ENCODE assay signal across 8 mouse cellular contexts in genomic region chr11:51635127-51635524, GRCm38 (mm10). TPM values are rescaled to one million over a fixed set of nuclear protein-coding genes. Genes with fewer than 3 reads are reported as not detected.
DNase-seq lines count a peak whose midpoint lies in the region; ATAC-seq and TF ChIP-seq lines count a peak whose summit lies in the region.

No protein-coding gene starts in this region.

- no peaks in the 10 kb centered on the region for H3K9me3 ChIP-seq in heart, embryonic 14.5 days (ENCODE audit: control insufficient read depth, low read length)
- H3K9me3 ChIP-seq in ES-E14 (ENCODE audit: control insufficient read depth, insufficient read depth, low read depth, low read length) = no peaks in the 10 kb centered on the region
- no peaks in the 10 kb centered on the region for H3K9me3 ChIP-seq in forebrain, embryonic 16.5 days (ENCODE audit: control insufficient read depth, low read length)
- H3K9me3 ChIP-seq in liver, postnatal 0 days (ENCODE audit: low read length) = no peaks in the 10 kb centered on the region

- H3K36me3 ChIP-seq in heart, embryonic 14.5 days (ENCODE audit: control insufficient read depth, insufficient read depth, low read length) = 0 out of 2 replicates have a peak, but pooled peaks cover 3% of the 10 kb centered on the region
- H3K36me3 ChIP-seq in ES-E14 (ENCODE audit: control insufficient read depth, insufficient read depth, low read length, poor library complexity, severe bottlenecking) = peaks cover 9% of the 10 kb centered on the region
- H3K36me3 ChIP-seq in forebrain, embryonic 16.5 days (ENCODE audit: control insufficient read depth, insufficient read depth) = 0 out of 2 replicates have a peak, but pooled peaks cover 2% of the 10 kb centered on the region
- peaks cover 8% of the 10 kb centered on the region; the same call in 1 of the 2 replicates for H3K36me3 ChIP-seq in liver, postnatal 0 days (replicated peaks; ENCODE audit: insufficient read depth, low read length)

- 8% methylated on average over 6 of the region's 6 CpGs for WGBS in heart, embryonic 14.5 days
- whole genome bisulfite sequencing in forebrain, embryonic 16.5 days = 15% methylated on average over 6 of the region's 6 CpGs
- WGBS in liver, postnatal 0 days (ENCODE audit: insufficient replicate concordance) = 8% methylated on average over 6 of the region's 6 CpGs

- no peaks in the 10 kb centered on the region for H3K27me3 ChIP-seq in heart, embryonic 14.5 days (ENCODE audit: control insufficient read depth, insufficient read depth, low read length)
- 0 out of 2 replicates have a peak, but pooled peaks cover 3% of the 10 kb centered on the region for H3K27me3 ChIP-seq in forebrain, embryonic 16.5 days (replicated peaks; ENCODE audit: control insufficient read depth, insufficient read depth, low read length)
- H3K27me3 ChIP-seq in liver, postnatal 0 days (ENCODE audit: insufficient read depth, low read length) = no peaks in the 10 kb centered on the region

- in situ Hi-C loops in ES-E14 (cut with MboI; ENCODE audit: low sequenced_read_pairs in 2 of 2, unreplicated experiment in 2 of 2) = no loop called here

- peaks cover 2 to 11% of the 10 kb centered on the region in 2 experiments; a peak in 3 of 4 replicates for H3K4me1 ChIP-seq in heart, embryonic 14.5 days (ENCODE audit: control insufficient read depth in 2 of 2, insufficient read depth in 2 of 2, low read length in 2 of 2)
- H3K4me1 ChIP-seq in ES-E14 (ENCODE audit: control insufficient read depth in 2 of 2, insufficient read depth in 2 of 2, low read length in 2 of 2, poor library complexity in 1 of 2) = peaks cover 5 to 17% of the 10 kb centered on the region in 2 experiments; a peak in 3 of 4 replicates
- peaks cover 25% of the 10 kb centered on the region for H3K4me1 ChIP-seq in forebrain, embryonic 16.5 days (replicated peaks; ENCODE audit: control insufficient read depth, insufficient read depth, low read length)
- peaks cover 16% of the 10 kb centered on the region for H3K4me1 ChIP-seq in liver, postnatal 0 days (ENCODE audit: insufficient read depth)

- H3K27ac ChIP-seq in heart, embryonic 14.5 days (replicated peaks in 1 of 2; ENCODE audit: control insufficient read depth in 1 of 2, insufficient read depth in 1 of 2, low read depth in 2 of 2, low read length in 2 of 2) = peak overlapping the region in 1 of 2 experiments; percentile 76; a peak in 2 of 4 replicates
- peak overlapping the region; percentile 87 for H3K27ac ChIP-seq in ES-E14 (ENCODE audit: insufficient read depth, low read depth, low read length, poor library complexity, severe bottlenecking)
- peak overlapping the region; percentile 83; the same call in 1 of the 2 replicates for H3K27ac ChIP-seq in forebrain, embryonic 16.5 days (ENCODE audit: low read length)
- H3K27ac ChIP-seq in liver, postnatal 0 days (ENCODE audit: low read depth) = peak overlapping the region; percentile 96

- TF ChIP-seq EP300 in liver, postnatal 0 days (IDR thresholded peaks at IDR 0.05; ENCODE audit: low read depth) = no peak

- no peak for TF ChIP-seq CTCF in liver, postnatal 0 days (IDR thresholded peaks at IDR 0.05; ENCODE audit: low read depth)

- H3K9ac ChIP-seq in heart, embryonic 14.5 days (ENCODE audit: low read length) = peak overlapping the region; percentile 80
- peak overlapping the region; percentile 85 for H3K9ac ChIP-seq in ES-E14 (ENCODE audit: insufficient read depth, low read depth, low read length, poor library complexity, severe bottlenecking)
- H3K9ac ChIP-seq in forebrain, embryonic 16.5 days (replicated peaks; ENCODE audit: low read depth, low read length) = peak overlapping the region; percentile 68
- H3K9ac ChIP-seq in liver, postnatal 0 days (replicated peaks) = peak overlapping the region; percentile 87

- no peak for ATAC-seq in heart, embryonic 14.5 days (ENCODE audit: insufficient number of reproducible peaks, insufficient read depth, low FRiP score, low read depth)
- no peak for ATAC-seq in forebrain, embryonic 16.5 days
- no peak for ATAC-seq in liver, postnatal 0 days

- peak overlapping the region; percentile 80 for H3K4me3 ChIP-seq in heart, embryonic 14.5 days (ENCODE audit: control insufficient read depth in 1 of 2, insufficient read depth in 1 of 2, low read depth in 1 of 2, low read length in 2 of 2)
- peak overlapping the region; percentile 69 to 93 for H3K4me3 ChIP-seq in ES-E14 (ENCODE audit: insufficient read depth in 1 of 2, low read depth in 1 of 2, low read length in 2 of 2, poor library complexity in 1 of 2, severe bottlenecking in 1 of 2)
- H3K4me3 ChIP-seq in forebrain, embryonic 16.5 days (replicated peaks; ENCODE audit: low read length) = peak overlapping the region; percentile 57
- H3K4me3 ChIP-seq in liver, postnatal 0 days (ENCODE audit: low read depth, low read length) = peak overlapping the region; percentile 84

- H3K4me2 ChIP-seq in heart, embryonic 14.5 days (ENCODE audit: low read length) = peak overlapping the region; percentile 82
- H3K4me2 ChIP-seq in forebrain, embryonic 16.5 days (ENCODE audit: low read length) = peak overlapping the region; percentile 69
- peak overlapping the region; percentile 89 for H3K4me2 ChIP-seq in liver, postnatal 0 days (ENCODE audit: low read depth, low read length)

- DNase-seq in heart, adult 18-20 months = no peak
- no peak for DNase-seq in ES-E14 (ENCODE audit: low read depth, low spot score)
- no peak for DNase-seq in liver, postnatal 0 days
- no peak for DNase-seq in cerebellum, adult 9-10 months
- no peak for DNase-seq in right cerebral cortex, adult 18-20 months
- DNase-seq in adrenal gland, adult 2 months = no peak

TF ChIP-seq in ES-E14, 5 proteins besides CTCF, POLR2A, EP300 and RAD21:
- no peak for TF ChIP-seq MAFK (IDR thresholded peaks at IDR 0.05; ENCODE audit: insufficient read depth, low read depth, low read length)
- no peak for TF ChIP-seq HCFC1 (IDR thresholded peaks at IDR 0.05; ENCODE audit: borderline replicate concordance, insufficient read depth, low read length)
- TF ChIP-seq CHD2 (IDR thresholded peaks at IDR 0.05; ENCODE audit: low read depth, low read length) = no peak
- TF ChIP-seq ZNF384 (IDR thresholded peaks at IDR 0.05; ENCODE audit: low read depth, low read length) = no peak
- TF ChIP-seq ZC3H11A (IDR thresholded peaks at IDR 0.05; ENCODE audit: borderline replicate concordance, low read depth, low read length) = no peak

RNA-seq across cellular contexts. Expression of gene Rmnd5b, which starts 0.6 kb away (rescaled TPM):
- polyA plus RNA-seq in heart, embryonic 14.5 days (2014; fragmentation: Nextera tagmentation; extraction: Ambion mirVana) = 32.1 and 34.3 TPM in 2 replicates
- 10 to 100 TPM; 15.7 to 16.4 TPM for total RNA-seq in heart, adult 18-20 months (2021)
- total RNA-seq in ES-E14 (2012; rRNA removed) = 41.1 and 96.5 TPM in 2 replicates
- 80.9 and 85.6 TPM in 2 replicates for polyA plus RNA-seq in forebrain, embryonic 16.5 days (2015; fragmentation: Nextera tagmentation; extraction: Ambion mirVana)
- polyA plus RNA-seq in liver, postnatal 0 days (2015; fragmentation: Nextera tagmentation; extraction: Ambion mirVana) = 13.0 and 16.0 TPM in 2 replicates
- 10 to 100 TPM; 44.0 to 61.9 TPM for total RNA-seq in adrenal gland, adult 2 months (2021)
- polyA plus RNA-seq in adrenal gland, adult 2 months (2012; rRNA removed) = 201 and 250 TPM in 2 replicates

RNA-seq across cellular contexts. Expression of gene N4bp3, which starts 15.5 kb away (rescaled TPM):
- 10.7 and 12.9 TPM in 2 replicates for polyA plus RNA-seq in heart, embryonic 14.5 days (2014; fragmentation: Nextera tagmentation; extraction: Ambion mirVana)
- 10 to 100 TPM in 1 of 2 experiments, 1 to 10 TPM in 1; 9.4 to 11.4 TPM for total RNA-seq in heart, adult 18-20 months (2021)
- 23.7 and 43.8 TPM in 2 replicates for total RNA-seq in ES-E14 (2012; rRNA removed)
- polyA plus RNA-seq in forebrain, embryonic 16.5 days (2015; fragmentation: Nextera tagmentation; extraction: Ambion mirVana) = 10.2 and 12.9 TPM in 2 replicates
- 2.4 and 2.8 TPM in 2 replicates for polyA plus RNA-seq in liver, postnatal 0 days (2015; fragmentation: Nextera tagmentation; extraction: Ambion mirVana)
- 1 to 10 TPM; 5.3 to 9.3 TPM for total RNA-seq in adrenal gland, adult 2 months (2021)
- polyA plus RNA-seq in adrenal gland, adult 2 months (2012; rRNA removed) = 10.5 and 15.1 TPM in 2 replicates

RNA-seq across cellular contexts. Expression of gene Nhp2, which starts 15.6 kb away (rescaled TPM):
- polyA plus RNA-seq in heart, embryonic 14.5 days (2014; fragmentation: Nextera tagmentation; extraction: Ambion mirVana) = 87.9 and 89.9 TPM in 2 replicates
- total RNA-seq in heart, adult 18-20 months (2021) = 10 to 100 TPM; 21.8 to 23.6 TPM
- total RNA-seq in ES-E14 (2012; rRNA removed) = 452 and 461 TPM in 2 replicates
- 94.1 and 97.9 TPM in 2 replicates for polyA plus RNA-seq in forebrain, embryonic 16.5 days (2015; fragmentation: Nextera tagmentation; extraction: Ambion mirVana)
- 70.1 and 76.2 TPM in 2 replicates for polyA plus RNA-seq in liver, postnatal 0 days (2015; fragmentation: Nextera tagmentation; extraction: Ambion mirVana)
- 10 to 100 TPM; 76.3 to 79.4 TPM for total RNA-seq in adrenal gland, adult 2 months (2021)
- 41.8 and 48.3 TPM in 2 replicates for polyA plus RNA-seq in adrenal gland, adult 2 months (2012; rRNA removed)

RNA-seq across cellular contexts. Expression of gene D930048N14Rik, which starts 15.6 kb away (rescaled TPM):
- 0.94 and 1.2 TPM in 2 replicates for polyA plus RNA-seq in heart, embryonic 14.5 days (2014; fragmentation: Nextera tagmentation; extraction: Ambion mirVana)
- total RNA-seq in heart, adult 18-20 months (2021) = under 1 TPM; 0.37 to 0.54 TPM
- total RNA-seq in ES-E14 (2012; rRNA removed) = 4.1 and 12.2 TPM in 2 replicates
- polyA plus RNA-seq in forebrain, embryonic 16.5 days (2015; fragmentation: Nextera tagmentation; extraction: Ambion mirVana) = 0.58 and 0.70 TPM in 2 replicates
- 0.15 and 0.34 TPM in 2 replicates for polyA plus RNA-seq in liver, postnatal 0 days (2015; fragmentation: Nextera tagmentation; extraction: Ambion mirVana)
- 1 to 10 TPM; 1.0 to 2.4 TPM for total RNA-seq in adrenal gland, adult 2 months (2021)
- 5.0 and 6.1 TPM in 2 replicates for polyA plus RNA-seq in adrenal gland, adult 2 months (2012; rRNA removed)

RNA-seq across cellular contexts. Expression of gene Hnrnpab, which starts 28.5 kb away (rescaled TPM):
- 350 and 369 TPM in 2 replicates for polyA plus RNA-seq in heart, embryonic 14.5 days (2014; fragmentation: Nextera tagmentation; extraction: Ambion mirVana)
- 100 to 1,000 TPM; 132 to 133 TPM for total RNA-seq in heart, adult 18-20 months (2021)
- 334 and 505 TPM in 2 replicates for total RNA-seq in ES-E14 (2012; rRNA removed)
- 441 and 518 TPM in 2 replicates for polyA plus RNA-seq in forebrain, embryonic 16.5 days (2015; fragmentation: Nextera tagmentation; extraction: Ambion mirVana)
- polyA plus RNA-seq in liver, postnatal 0 days (2015; fragmentation: Nextera tagmentation; extraction: Ambion mirVana) = 114 and 130 TPM in 2 replicates
- total RNA-seq in adrenal gland, adult 2 months (2021) = 100 to 1,000 TPM; 266 to 294 TPM
- 234 and 286 TPM in 2 replicates for polyA plus RNA-seq in adrenal gland, adult 2 months (2012; rRNA removed)
